Mouse (Mus musculus) forebrain, postnatal 0 days (tissue): Measurements from ENCODE around the gene Fam234b. TPM values are rescaled to one million over a fixed set of nuclear protein-coding genes. Genes with fewer than 3 reads are reported as not detected.

ENCODE experiments used
- ATAC-seq: fragments of 200-750 bp; cut with Nextera tagmentation; 2 replicates; pipeline ENCODE4 v1.8.0; 2017; ENCODE audit warnings: mild to moderate bottlenecking, moderate library complexity
- DNase-seq: peaks from one replicate; pipeline ENCODE4 v3.0.0-alpha.2; 2015
- H3K27ac ChIP-seq: fragments of 300-500 bp; sonication (generic); 2 replicates; pipeline ENCODE4 v1.5.1; 2014; ENCODE audit warnings: low read depth, mild to moderate bottlenecking, antibody characterized with exemption, low read length, moderate library complexity, mixed read lengths
- H3K27me3 ChIP-seq: fragments of 300-500 bp; sonication (generic); 2 replicates; pipeline ENCODE4 v1.6.1; 2014; ENCODE audit warnings: mild to moderate bottlenecking, low read length, mixed read lengths; ENCODE audit not compliant: insufficient read depth
- H3K36me3 ChIP-seq: fragments of 300-500 bp; sonication (generic); 2 replicates; pipeline ENCODE4 v1.6.1; 2014; ENCODE audit warnings: mild to moderate bottlenecking, moderate library complexity; ENCODE audit not compliant: insufficient read depth
- H3K4me1 ChIP-seq: fragments of 300-500 bp; sonication (generic); 2 replicates; pipeline ENCODE4 v1.6.1; 2014; ENCODE audit warnings: antibody characterized with exemption; ENCODE audit not compliant: insufficient read depth
- H3K4me2 ChIP-seq: fragments of 300-500 bp; sonication (generic); 2 replicates; pipeline ENCODE4 v1.6.1; 2014; ENCODE audit warnings: low read depth, mild to moderate bottlenecking, moderate library complexity
- H3K4me3 ChIP-seq: fragments of 300-500 bp; sonication (generic); 2 replicates; pipeline ENCODE4 v1.5.1; 2014; ENCODE audit warnings: low read depth, low read length, mixed read lengths
- H3K9ac ChIP-seq: fragments of 300-500 bp; sonication (generic); 2 replicates; pipeline ENCODE4 v1.6.1; 2014; ENCODE audit warnings: mild to moderate bottlenecking
- H3K9me3 ChIP-seq: fragments of 300-500 bp; sonication (generic); 2 replicates; pipeline ENCODE4 v1.6.1; 2016; ENCODE audit warnings: low read length
- CTCF ChIP-seq: sonication (generic); IDR thresholded peaks from 2 replicates; pipeline ENCODE4 v1.5.1; 2016; ENCODE audit warnings: antibody characterized with exemption, control low read depth, low read depth
- WGBS: fragments of 180-500 bp; shearing (Covaris S2); extraction: QIAGEN DNeasy Blood & Tissue Kit; methylation state at CpG from one replicate; pipeline ENCODE4 v1.1.7; 2014; 5-methylcytosine and 5-hydroxymethylcytosine counted together
- polyA plus RNA-seq: library from polyadenylated mRNA; unstranded; fragments of >200 nt; fragmentation: Nextera tagmentation; extraction: Ambion mirVana; gene quantifications from 2 replicates; pipeline ENCODE4 v1.2.1, GENCODE M21; 2015
- total RNA-seq: library from RNA; depleted of rRNA; stranded (reverse); fragments of >200 nt; gene quantifications from 2 replicates; pipeline ENCODE4 v1.2.3, GENCODE M21; 2014

Fam234b gene
- total and polyA plus RNA-seq, 2 experiments from 2014 or later: 81.3 to 118 TPM

GRCm38 (mm10) chr6:135166262-135166661 is 31.5 kb upstream of the Fam234b start:
- TF ChIP-seq CTCF: no peak
- DNase-seq (no peak), ATAC-seq (no peak)
- Histone ChIP-seq H3K4me1 (peaks cover 6% of the 10 kb centered on the region; the same call in 1 of the 2 replicates), H3K9me3 (no peaks in the 10 kb centered on the region), H3K36me3 (no peaks in the 10 kb centered on the region), H3K4me2 (no peak overlapping the region), H3K27ac (no peak overlapping the region), H3K4me3 (no peak overlapping the region), H3K27me3 (no peaks in the 10 kb centered on the region), H3K9ac (no peak overlapping the region)
- WGBS: 90% methylated on average over 3 of the region's 3 CpGs

GRCm38 (mm10) chr6:135166712-135167111 is 31.1 kb upstream of the Fam234b start:
- WGBS: 29% methylated on average over 5 of the region's 5 CpGs
- H3K9me3 ChIP-seq: no peaks in the 10 kb centered on the region
- no peaks in the 10 kb centered on the region for H3K27me3 ChIP-seq
- no peak overlapping the region for H3K27ac ChIP-seq
- ATAC-seq (no peak), DNase-seq (no peak)
- no peak for TF ChIP-seq CTCF
- no peak overlapping the region for H3K4me3 ChIP-seq
- peaks cover 6% of the 10 kb centered on the region; the same call in 1 of the 2 replicates for H3K4me1 ChIP-seq
- H3K36me3 ChIP-seq: no peaks in the 10 kb centered on the region
- H3K4me2 ChIP-seq: no peak overlapping the region
- H3K9ac ChIP-seq: no peak overlapping the region

- H3K9me3 ChIP-seq: no peaks in the 10 kb centered on the region
- DNase-seq: peak; percentile 64
- peak overlapping the region; percentile 84 for H3K4me2 ChIP-seq
- H3K4me1 ChIP-seq: peaks cover 6% of the 10 kb centered on the region; the same call in 1 of the 2 replicates
- peak overlapping the region; percentile 45 for H3K4me3 ChIP-seq
- H3K27ac ChIP-seq: peak overlapping the region; percentile 24; the same call in 1 of the 2 replicates
- peak overlapping the region; percentile 66 for H3K9ac ChIP-seq
- ATAC-seq: peak; percentile 91
- H3K27me3 ChIP-seq: no peaks in the 10 kb centered on the region
- no peaks in the 10 kb centered on the region for H3K36me3 ChIP-seq
- 6% methylated on average over 46 of the region's 46 CpGs for WGBS
- no peak for TF ChIP-seq CTCF
These were observed 30.1 kb upstream of the Fam234b start for GRCm38 (mm10) chr6:135167380-135168311.

- Histone ChIP-seq H3K4me1 (peaks cover 6% of the 10 kb centered on the region; the same call in 1 of the 2 replicates), H3K9ac (peak overlapping the region; percentile 66; the same call in 1 of the 2 replicates), H3K27ac (no peak overlapping the region), H3K9me3 (no peaks in the 10 kb centered on the region), H3K4me2 (peak overlapping the region; percentile 84), H3K27me3 (no peaks in the 10 kb centered on the region), H3K36me3 (no peaks in the 10 kb centered on the region), H3K4me3 (peak overlapping the region; percentile 45)
- no peak for TF ChIP-seq CTCF
- DNase-seq (no peak), ATAC-seq (no peak)
- WGBS: 77% methylated on average over 6 of the region's 6 CpGs
These were observed 29.3 kb upstream of the Fam234b start for GRCm38 (mm10) chr6:135168471-135168870.

- Histone ChIP-seq H3K27me3 (no peaks in the 10 kb centered on the region), H3K4me1 (peaks cover 6% of the 10 kb centered on the region; the same call in 1 of the 2 replicates), H3K9ac (no peak overlapping the region), H3K27ac (no peak overlapping the region), H3K9me3 (no peaks in the 10 kb centered on the region), H3K36me3 (no peaks in the 10 kb centered on the region), H3K4me3 (no peak overlapping the region), H3K4me2 (no peak overlapping the region)
- WGBS: 87% methylated on average over 3 of the region's 3 CpGs
- no peak for DNase-seq
- ATAC-seq: no peak
- TF ChIP-seq CTCF: no peak
These were observed 28.5 kb upstream of the Fam234b start for GRCm38 (mm10) chr6:135169246-135169645.

- Histone ChIP-seq H3K4me1 (peaks cover 6% of the 10 kb centered on the region; the same call in 1 of the 2 replicates), H3K36me3 (no peaks in the 10 kb centered on the region), H3K9ac (no peak overlapping the region), H3K9me3 (no peaks in the 10 kb centered on the region), H3K27ac (no peak overlapping the region), H3K4me3 (no peak overlapping the region), H3K4me2 (no peak overlapping the region), H3K27me3 (no peaks in the 10 kb centered on the region)
- TF ChIP-seq CTCF: no peak
- no peak for DNase-seq
- 83% methylated on average over 14 of the region's 14 CpGs for WGBS
- no peak for ATAC-seq
These were observed 26.0 kb upstream of the Fam234b start for GRCm38 (mm10) chr6:135171736-135172135.

GRCm38 (mm10) chr6:135175014-135175413 is 22.8 kb upstream of the Fam234b start:
- Histone ChIP-seq H3K27ac (no peak overlapping the region), H3K27me3 (no peaks in the 10 kb centered on the region), H3K4me3 (no peak overlapping the region), H3K4me2 (no peak overlapping the region), H3K36me3 (no peaks in the 10 kb centered on the region), H3K9ac (no peak overlapping the region), H3K9me3 (no peaks in the 10 kb centered on the region), H3K4me1 (no peaks in the 10 kb centered on the region)
- no peak for TF ChIP-seq CTCF
- no peak for DNase-seq
- 97% methylated on average over 1 of the region's 1 CpGs for WGBS
- no peak for ATAC-seq
